Mouse (Mus musculus) CD8-positive naive resting alpha-beta T cell, adult 57 days (primary cell): Measurements from ENCODE around the gene Uhrf1bp1l. TPM values are rescaled to one million over a fixed set of nuclear protein-coding genes. Genes with fewer than 3 reads are reported as not detected.

Experiments
- total RNA-seq: library from RNA; stranded (reverse); gene quantifications from one replicate; pipeline ENCODE4 v1.2.4, GENCODE M21; 2023

The Uhrf1bp1l gene
- 52.7 TPM for total RNA-seq

GRCm38 (mm10) chr10:89744871-89745665 is at the start of gene Uhrf1bp1l:
TSS of gene Uhrf1bp1l (plus strand) at chr10:89744991.

GRCm38 (mm10) chr10:89732001-89732794 is 12.6 kb upstream of the Uhrf1bp1l start, which contains the start of gene Actr6:
TSS of gene Actr6 (minus strand) at chr10:89732295.

Other genes starting within 250 kb of the Uhrf1bp1l start
- not detected for gene Nr1h4, start 211.4 kb upstream of the Uhrf1bp1l start, total RNA-seq
- 0.28 TPM for gene Slc17a8, start 123.7 kb upstream of the Uhrf1bp1l start, total RNA-seq
- gene Scyl2, start 58.7 kb upstream of the Uhrf1bp1l start, total RNA-seq = 31.0 TPM
- gene Actr6, start 12.7 kb upstream of the Uhrf1bp1l start, total RNA-seq = 24.3 TPM
- not detected for gene Anks1b, start 128.5 kb downstream of the Uhrf1bp1l start, total RNA-seq